Mouse (Mus musculus) kidney, embryonic 15.5 days (tissue): Measurements from ENCODE around the gene Ttc23. TPM values are rescaled to one million over a fixed set of nuclear protein-coding genes. Genes with fewer than 3 reads are reported as not detected.

Experiments
- ATAC-seq: fragments of 200-750 bp; cut with Nextera tagmentation; replicated peaks from 2 replicates; pipeline ENCODE4 v1.8.0; 2017; ENCODE audit warnings: moderate TSS enrichment; ENCODE audit not compliant: low FRiP score
- H3K27ac ChIP-seq: fragments of 300-500 bp; sonication (generic); 2 replicates; pipeline ENCODE4 v1.5.1; 2015; ENCODE audit warnings: mild to moderate bottlenecking, inconsistent platforms
- H3K27me3 ChIP-seq: fragments of 300-500 bp; sonication (generic); 2 replicates; pipeline ENCODE4 v1.6.1; 2015; ENCODE audit warnings: inconsistent platforms
- H3K36me3 ChIP-seq: fragments of 300-500 bp; sonication (generic); 2 replicates; pipeline ENCODE4 v1.6.1; 2015; ENCODE audit warnings: inconsistent platforms
- H3K4me1 ChIP-seq: fragments of 300-500 bp; sonication (generic); 2 replicates; pipeline ENCODE4 v1.6.1; 2015; ENCODE audit warnings: inconsistent platforms
- H3K4me2 ChIP-seq: fragments of 300-500 bp; sonication (generic); 2 replicates; pipeline ENCODE4 v1.6.1; 2015; ENCODE audit warnings: moderate library complexity, mild to moderate bottlenecking, inconsistent platforms
- H3K4me3 ChIP-seq: fragments of 300-500 bp; sonication (generic); replicated peaks from 2 replicates; pipeline ENCODE4 v1.5.1; 2015; ENCODE audit warnings: mild to moderate bottlenecking, inconsistent platforms
- H3K9ac ChIP-seq: fragments of 300-500 bp; sonication (generic); 2 replicates; pipeline ENCODE4 v1.6.1; 2015; ENCODE audit warnings: mild to moderate bottlenecking, inconsistent platforms
- H3K9me3 ChIP-seq: fragments of 300-500 bp; sonication (generic); replicated peaks from 2 replicates; pipeline ENCODE4 v1.6.1; 2016; ENCODE audit warnings: inconsistent platforms
- WGBS: fragments of 180-500 bp; shearing (Covaris S2); methylation state at CpG from one replicate; pipeline ENCODE4 v1.1.7; 2015; ENCODE audit warnings: mixed read lengths; 5-methylcytosine and 5-hydroxymethylcytosine counted together
- polyA plus RNA-seq: library from polyadenylated mRNA; unstranded; fragments of >200 nt; fragmentation: Nextera tagmentation; extraction: Ambion mirVana; gene quantifications from 2 replicates; pipeline ENCODE4 v1.2.1, GENCODE M21; 2015

Ttc23 gene
- polyA plus RNA-seq, 1 experiment from 2014 or later = 30.4 TPM

GRCm38 (mm10) chr7:67681078-67681477 is 33.9 kb downstream of the Ttc23 start:
- Histone ChIP-seq H3K27me3 (no peaks in the 10 kb centered on the region), H3K9me3 (no peaks in the 10 kb centered on the region), H3K36me3 (peaks cover 49% of the 10 kb centered on the region), H3K4me1 (no peaks in the 10 kb centered on the region), H3K27ac (no peak overlapping the region), H3K9ac (no peak overlapping the region), H3K4me3 (no peak overlapping the region), H3K4me2 (no peak overlapping the region)
- WGBS = 53% methylated on average over 9 of the region's 9 CpGs
- ATAC-seq = no peak

GRCm38 (mm10) chr7:67683006-67683405 is 35.8 kb downstream of the Ttc23 start:
- H3K4me3 ChIP-seq = no peak overlapping the region
- no peak overlapping the region for H3K4me2 ChIP-seq
- no peaks in the 10 kb centered on the region for H3K9me3 ChIP-seq
- no peak overlapping the region for H3K9ac ChIP-seq
- no peaks in the 10 kb centered on the region for H3K4me1 ChIP-seq
- peaks cover 49% of the 10 kb centered on the region for H3K36me3 ChIP-seq
- no peak overlapping the region for H3K27ac ChIP-seq
- WGBS = 74% methylated on average over 16 of the region's 16 CpGs
- ATAC-seq = no peak; the same call in 1 of the 2 replicates
- H3K27me3 ChIP-seq = no peaks in the 10 kb centered on the region

DNA sequence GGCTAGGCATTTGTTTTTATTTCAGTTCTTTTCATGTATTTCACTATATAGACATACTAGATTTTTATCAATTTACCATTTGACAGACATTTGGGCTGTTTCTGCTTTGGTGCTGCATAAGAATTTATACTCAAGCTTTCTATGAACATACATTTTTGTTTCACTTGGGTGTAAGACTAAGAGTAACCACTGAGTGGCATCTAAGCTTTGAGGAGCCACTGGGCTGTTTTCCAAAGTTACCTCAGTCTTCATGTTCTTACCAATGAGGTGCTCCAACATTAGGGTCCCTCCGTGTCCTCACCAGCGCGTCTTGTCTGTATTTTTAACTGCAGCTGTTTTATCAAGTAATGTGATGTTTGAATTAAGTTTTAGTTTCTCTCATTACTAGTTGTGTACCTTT is 39.3 kb downstream of the Ttc23 start:
- WGBS = 94% methylated on average over 3 of the region's 3 CpGs
- Histone ChIP-seq H3K9me3 (no peaks in the 10 kb centered on the region), H3K4me2 (no peak overlapping the region), H3K27ac (peak overlapping the region; percentile 54; the same call in 1 of the 2 replicates), H3K36me3 (peaks cover 32% of the 10 kb centered on the region), H3K9ac (no peak overlapping the region), H3K27me3 (no peaks in the 10 kb centered on the region), H3K4me1 (peaks cover 3% of the 10 kb centered on the region; the same call in 1 of the 2 replicates), H3K4me3 (no peak overlapping the region)
- no peak for ATAC-seq

- Histone ChIP-seq H3K9ac (no peak overlapping the region), H3K4me3 (no peak overlapping the region), H3K27ac (peak overlapping the region; percentile 80), H3K9me3 (no peaks in the 10 kb centered on the region), H3K4me1 (peaks cover 3% of the 10 kb centered on the region; the same call in 1 of the 2 replicates), H3K27me3 (no peaks in the 10 kb centered on the region), H3K4me2 (no peak overlapping the region), H3K36me3 (peaks cover 27% of the 10 kb centered on the region)
- WGBS = 40% methylated on average over 3 of the region's 3 CpGs
- ATAC-seq = no peak
These were observed 41.1 kb downstream of the Ttc23 start for GRCm38 (mm10) chr7:67688281-67688680.

- H3K4me3 ChIP-seq = no peak overlapping the region
- H3K9ac ChIP-seq = no peak overlapping the region
- 88% methylated on average over 7 of the region's 7 CpGs for whole genome bisulfite sequencing
- ATAC-seq = no peak
- H3K27ac ChIP-seq = 0 out of 2 replicates have a peak overlapping the region, but pooled peaks have one; percentile 1
- no peaks in the 10 kb centered on the region for H3K27me3 ChIP-seq
- no peak overlapping the region for H3K4me2 ChIP-seq
- H3K9me3 ChIP-seq = no peaks in the 10 kb centered on the region
- H3K4me1 ChIP-seq = peaks cover 3% of the 10 kb centered on the region; the same call in 1 of the 2 replicates
- peaks cover 24% of the 10 kb centered on the region for H3K36me3 ChIP-seq
These were observed 42.6 kb downstream of the Ttc23 start for GRCm38 (mm10) chr7:67689793-67690192.

DNA sequence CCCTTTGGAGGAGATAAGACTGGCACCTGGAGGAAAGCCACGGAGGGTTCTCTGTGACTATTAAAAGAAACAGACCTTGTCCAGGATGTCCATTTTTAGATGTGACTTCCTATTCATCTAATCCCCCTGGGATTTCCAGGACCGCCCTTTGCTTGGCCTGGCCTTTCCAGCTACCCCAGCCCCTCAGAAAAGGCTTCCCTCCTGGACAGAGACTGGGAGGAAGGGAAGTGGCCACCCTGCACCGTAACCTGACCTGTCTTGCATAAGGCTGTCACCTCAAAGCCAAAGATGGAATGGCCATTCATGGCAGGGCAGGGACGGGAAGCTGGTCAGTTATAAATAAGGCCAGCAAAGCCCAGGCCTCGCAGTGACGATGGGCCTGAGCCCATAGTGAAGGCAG is 43.8 kb downstream of the Ttc23 start:
- no peak overlapping the region for H3K27ac ChIP-seq

GRCm38 (mm10) chr7:67692141-67692540 is 44.9 kb downstream of the Ttc23 start:
- H3K27me3 ChIP-seq = no peaks in the 10 kb centered on the region
- WGBS = 81% methylated on average over 3 of the region's 3 CpGs
- no peak overlapping the region for H3K4me3 ChIP-seq

More for the DNA sequence above, 43.8 kb downstream of the Ttc23 start:
- Histone ChIP-seq H3K4me1 (peaks cover 3% of the 10 kb centered on the region; the same call in 1 of the 2 replicates), H3K27me3 (no peaks in the 10 kb centered on the region), H3K9me3 (no peaks in the 10 kb centered on the region), H3K36me3 (peaks cover 15% of the 10 kb centered on the region; the same call in 1 of the 2 replicates), H3K4me2 (no peak overlapping the region), H3K9ac (no peak overlapping the region), H3K4me3 (no peak overlapping the region)
- WGBS = 58% methylated on average over 6 of the region's 6 CpGs
- no peak for ATAC-seq

DNA sequence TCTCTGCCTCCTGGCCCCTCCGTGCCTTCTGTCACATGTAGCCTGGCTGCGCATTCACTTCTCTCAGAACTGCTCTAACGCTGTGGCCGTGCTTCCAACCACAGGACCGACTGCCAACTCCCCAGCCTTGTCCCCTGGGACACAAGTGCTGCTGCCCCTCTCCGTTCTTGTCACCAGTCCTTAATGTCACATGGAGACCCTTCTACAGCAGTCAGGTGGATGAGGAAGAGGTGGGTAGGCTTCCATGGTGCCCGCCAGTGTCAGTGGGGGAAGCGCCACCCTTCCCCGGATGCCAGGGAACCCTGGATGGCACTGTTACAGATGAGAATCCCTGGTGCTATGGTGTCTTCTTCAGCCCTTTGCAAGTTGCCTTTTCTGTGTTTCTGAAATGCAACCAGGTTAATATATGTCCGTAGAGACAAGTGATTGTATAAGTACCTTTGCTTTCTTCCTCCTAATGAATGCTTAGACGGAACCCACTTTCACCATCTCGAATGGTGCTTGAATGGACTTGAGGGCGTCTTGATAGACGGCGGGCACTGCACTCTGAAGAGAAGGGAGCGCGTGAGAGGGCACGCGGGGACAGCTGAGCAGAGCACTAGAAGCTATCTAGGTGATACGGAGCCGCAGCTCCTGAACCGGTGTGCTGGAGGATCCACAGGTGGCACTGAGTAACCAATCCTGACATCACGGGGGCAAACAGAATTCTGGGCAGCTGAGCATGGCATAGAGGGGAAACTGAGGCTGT is 45.8 kb downstream of the Ttc23 start:
- Histone ChIP-seq H3K27me3 (no peaks in the 10 kb centered on the region), H3K9ac (no peak overlapping the region), H3K4me2 (no peak overlapping the region), H3K36me3 (peaks cover 23% of the 10 kb centered on the region), H3K9me3 (no peaks in the 10 kb centered on the region), H3K4me3 (no peak overlapping the region), H3K27ac (no peak overlapping the region), H3K4me1 (peaks cover 3% of the 10 kb centered on the region; the same call in 1 of the 2 replicates)
- WGBS = 93% methylated on average over 23 of the region's 23 CpGs
- ATAC-seq = no peak

More at GRCm38 (mm10) chr7:67692141-67692540, 44.9 kb downstream of the Ttc23 start:
- no peaks in the 10 kb centered on the region for H3K9me3 ChIP-seq
- no peak overlapping the region for H3K27ac ChIP-seq
- ATAC-seq = no peak
- H3K9ac ChIP-seq = no peak overlapping the region
- H3K4me2 ChIP-seq = no peak overlapping the region
- H3K36me3 ChIP-seq = peaks cover 19% of the 10 kb centered on the region
- H3K4me1 ChIP-seq = peaks cover 3% of the 10 kb centered on the region; the same call in 1 of the 2 replicates

GRCm38 (mm10) chr7:67695906-67696305 is 48.7 kb downstream of the Ttc23 start:
- H3K27me3 ChIP-seq = no peaks in the 10 kb centered on the region
- H3K4me3 ChIP-seq = no peak overlapping the region
- no peak for ATAC-seq
- peaks cover 2% of the 10 kb centered on the region; the same call in 1 of the 2 replicates for H3K4me1 ChIP-seq
- H3K4me2 ChIP-seq = no peak overlapping the region
- 59% methylated on average over 7 of the region's 7 CpGs for WGBS
- no peak overlapping the region for H3K27ac ChIP-seq
- peaks cover 30% of the 10 kb centered on the region for H3K36me3 ChIP-seq
- H3K9me3 ChIP-seq = no peaks in the 10 kb centered on the region
- no peak overlapping the region for H3K9ac ChIP-seq

- no peak overlapping the region for H3K27ac ChIP-seq
- H3K9ac ChIP-seq = no peak overlapping the region
- no peak for ATAC-seq
- H3K27me3 ChIP-seq = no peaks in the 10 kb centered on the region
- H3K4me1 ChIP-seq = no peaks in the 10 kb centered on the region; the same call in 1 of the 2 replicates
- WGBS = 87% methylated on average over 28 of the region's 28 CpGs
- no peaks in the 10 kb centered on the region for H3K9me3 ChIP-seq
- peaks cover 40% of the 10 kb centered on the region for H3K36me3 ChIP-seq
- H3K4me2 ChIP-seq = no peak overlapping the region
- H3K4me3 ChIP-seq = no peak overlapping the region
These were observed 50.9 kb downstream of the Ttc23 start for GRCm38 (mm10) chr7:67697892-67698630.

- 84% methylated on average over 4 of the region's 4 CpGs for WGBS
- H3K36me3 ChIP-seq = peaks cover 38% of the 10 kb centered on the region
- H3K9ac ChIP-seq = no peak overlapping the region
- no peaks in the 10 kb centered on the region for H3K27me3 ChIP-seq
- peaks cover 2% of the 10 kb centered on the region; the same call in 1 of the 2 replicates for H3K4me1 ChIP-seq
- no peaks in the 10 kb centered on the region for H3K9me3 ChIP-seq
- ATAC-seq = no peak
- no peak overlapping the region for H3K27ac ChIP-seq
- no peak overlapping the region for H3K4me2 ChIP-seq
- no peak overlapping the region for H3K4me3 ChIP-seq
These were observed 52.1 kb downstream of the Ttc23 start for GRCm38 (mm10) chr7:67699301-67699700.

DNA sequence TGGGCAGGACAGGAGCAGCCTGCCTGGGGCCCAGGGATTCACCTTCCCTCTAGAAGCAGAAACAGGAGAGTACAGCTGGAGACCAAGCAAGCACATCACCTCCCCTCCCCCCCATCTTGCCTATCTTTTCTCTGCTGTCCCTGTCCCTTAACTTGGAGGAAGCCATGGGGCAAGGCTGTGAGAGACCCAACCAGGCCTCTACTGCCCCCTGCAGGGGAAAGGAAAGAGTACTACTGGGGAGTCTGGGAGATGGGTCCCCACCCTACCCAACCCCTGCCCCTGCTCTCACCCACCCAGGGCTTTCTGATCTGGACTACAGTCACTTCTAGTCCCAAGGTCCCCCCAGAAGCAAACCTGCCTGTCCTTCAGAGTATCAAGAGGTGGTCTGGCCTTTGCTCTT is 53.6 kb downstream of the Ttc23 start:
- H3K27ac ChIP-seq = no peak overlapping the region
- H3K36me3 ChIP-seq = peaks cover 42% of the 10 kb centered on the region
- ATAC-seq = no peak
- H3K4me3 ChIP-seq = no peak overlapping the region
- no peak overlapping the region for H3K9ac ChIP-seq
- no peak overlapping the region for H3K4me2 ChIP-seq
- H3K27me3 ChIP-seq = no peaks in the 10 kb centered on the region
- H3K9me3 ChIP-seq = no peaks in the 10 kb centered on the region
- H3K4me1 ChIP-seq = 0 out of 2 replicates have a peak, but pooled peaks cover 4% of the 10 kb centered on the region
